Mouse (Mus musculus) erythroblast, adult 5-6 weeks (primary cell): ENCODE data around the gene Pcdh15. TPM values are rescaled to one million over a fixed set of nuclear protein-coding genes. Genes with fewer than 3 reads are reported as not detected.

Experiments used
- ATAC-seq: replicated peaks from 2 replicates; pipeline ENCODE4 v1.8.0; 2016; ENCODE audit warnings: moderate number of reproducible peaks, mild to moderate bottlenecking, moderate TSS enrichment, inconsistent platforms; ENCODE audit not compliant: poor library complexity, low FRiP score, severe bottlenecking
- total RNA-seq, 2 experiments: library from RNA; stranded (forward) in 1 of 2; stranded (reverse) in 1 of 2; fragments of 150-400 nt in 1 of 2; fragments of 200-764, 138-1000 nt in 1 of 2; gene quantifications; 2 replicates each; pipeline versions ENCODE4 v1.2.3 to v1.2.4; 2015 to 2017; ENCODE audit warnings: low replicate concordance in 2 of 2

Gene Pcdh15
- total RNA-seq, 2 experiments from 2014 or later, result 3.0 TPM; not detected in 1

DNA sequence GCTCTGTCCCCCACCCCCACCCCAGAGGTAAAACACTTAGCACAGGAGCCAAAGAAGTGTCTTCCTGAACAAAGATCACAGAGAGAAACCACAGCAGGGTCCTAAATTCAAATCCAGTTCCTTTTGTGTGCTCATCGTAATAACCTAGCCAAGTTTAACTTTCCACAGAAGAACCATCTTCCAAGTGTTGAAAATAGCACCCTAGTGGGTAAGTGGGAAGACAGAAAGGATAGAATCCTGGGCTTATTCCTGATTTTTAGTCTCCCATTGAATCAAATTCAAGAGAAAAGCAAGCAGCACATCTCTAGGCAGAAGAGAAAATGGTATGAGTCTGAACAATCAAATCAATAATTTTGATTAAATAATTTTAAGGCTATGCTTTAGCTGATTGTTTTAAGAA, 1315.8 kb downstream of the Pcdh15 start:
- ATAC-seq, result no peak

DNA sequence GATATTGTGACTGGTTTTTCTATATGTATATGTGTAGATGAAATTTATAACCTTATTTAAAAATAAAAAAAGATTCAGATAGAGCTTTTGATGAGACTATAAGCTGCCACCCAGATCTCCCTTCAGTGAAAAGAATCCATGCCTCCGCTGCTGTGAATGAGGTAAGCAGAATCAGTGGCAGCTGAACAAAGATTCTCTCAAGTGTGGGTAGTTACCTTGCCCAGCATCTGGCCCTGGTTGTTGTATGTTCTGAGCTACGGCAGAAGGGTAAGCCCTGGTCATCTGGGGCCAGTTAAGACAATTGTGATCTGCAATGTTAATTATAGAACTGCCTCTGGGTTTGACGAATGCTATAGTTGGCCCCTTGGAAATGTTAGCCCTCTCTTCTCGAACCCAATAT, 1316.2 kb downstream of the Pcdh15 start:
- no peak for ATAC-seq

DNA sequence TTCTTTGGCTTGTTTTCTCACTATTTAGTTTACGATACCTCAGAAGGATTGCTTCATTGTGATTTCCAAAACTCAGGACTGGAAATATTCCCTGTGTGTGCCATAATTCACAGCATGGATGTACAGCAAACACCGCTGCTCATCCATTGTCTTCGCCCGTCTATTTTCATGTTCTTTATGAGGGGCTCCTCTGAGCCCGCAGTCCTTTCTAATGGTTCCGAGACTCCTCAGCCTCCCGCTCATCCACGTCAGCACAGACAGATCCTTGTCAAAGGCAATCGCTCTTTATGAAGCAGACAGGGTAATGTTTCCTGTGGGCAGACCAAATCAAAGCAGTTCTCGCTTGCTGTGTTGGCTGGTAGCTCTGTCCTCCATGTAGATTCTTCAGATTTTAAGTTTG, 1316.8 kb downstream of the Pcdh15 start:
- ATAC-seq, result no peak

DNA sequence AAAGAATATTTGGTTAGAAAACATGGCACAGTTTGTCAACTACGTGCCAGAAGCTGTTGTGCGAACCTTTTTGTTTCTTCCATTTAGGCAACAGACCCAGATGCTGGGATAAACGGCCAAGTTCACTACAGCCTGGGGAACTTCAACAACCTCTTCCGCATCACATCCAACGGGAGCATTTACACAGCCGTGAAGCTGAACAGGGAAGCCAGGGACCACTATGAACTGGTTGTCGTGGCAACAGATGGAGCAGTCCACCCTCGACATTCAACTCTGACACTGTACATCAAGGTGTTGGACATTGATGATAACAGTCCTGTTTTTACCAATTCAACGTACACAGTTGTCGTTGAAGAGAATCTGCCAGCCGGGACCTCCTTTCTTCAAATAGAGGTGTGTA, 1350.9 kb downstream of the Pcdh15 start:
- ATAC-seq, result no peak

DNA sequence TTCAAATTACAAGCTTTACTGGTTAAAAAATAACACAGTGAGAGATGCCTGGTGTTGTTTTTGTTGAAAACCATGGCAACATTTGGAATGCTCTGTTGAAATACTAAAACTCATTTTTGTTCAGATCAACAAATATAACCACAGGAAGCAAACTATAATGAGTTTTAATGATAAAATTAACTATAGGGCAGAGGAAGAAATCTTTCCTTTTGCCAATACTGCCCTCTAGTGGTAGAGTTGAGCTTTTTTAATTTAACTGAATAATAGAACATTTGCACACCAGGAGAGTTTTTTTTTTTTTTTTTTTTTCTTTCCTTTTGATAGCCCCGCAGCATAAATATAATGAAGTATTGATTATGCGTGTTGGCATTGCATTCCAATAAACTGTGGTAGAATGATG, 1364.8 kb downstream of the Pcdh15 start:
- ATAC-seq, result no peak

DNA sequence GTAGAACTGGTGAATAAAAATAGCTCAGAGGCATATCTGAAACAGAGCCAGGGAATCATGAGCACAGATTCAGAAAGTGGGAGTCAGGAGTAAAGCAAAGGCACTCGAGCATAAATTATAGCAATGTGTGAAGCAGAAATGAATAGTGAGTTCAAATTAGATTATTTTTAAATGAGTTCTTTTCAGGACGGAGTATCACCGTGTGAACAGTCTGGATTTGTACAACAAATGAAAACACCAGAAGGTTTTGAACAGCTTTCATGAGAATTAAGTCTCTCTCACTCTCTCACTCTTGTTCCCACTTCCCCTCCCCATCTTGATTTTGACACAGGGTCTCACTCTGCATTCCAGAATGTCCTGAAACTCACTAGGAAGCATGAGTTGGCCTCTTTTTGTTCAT, 1381.6 kb downstream of the Pcdh15 start:
- ATAC-seq, result no peak

DNA sequence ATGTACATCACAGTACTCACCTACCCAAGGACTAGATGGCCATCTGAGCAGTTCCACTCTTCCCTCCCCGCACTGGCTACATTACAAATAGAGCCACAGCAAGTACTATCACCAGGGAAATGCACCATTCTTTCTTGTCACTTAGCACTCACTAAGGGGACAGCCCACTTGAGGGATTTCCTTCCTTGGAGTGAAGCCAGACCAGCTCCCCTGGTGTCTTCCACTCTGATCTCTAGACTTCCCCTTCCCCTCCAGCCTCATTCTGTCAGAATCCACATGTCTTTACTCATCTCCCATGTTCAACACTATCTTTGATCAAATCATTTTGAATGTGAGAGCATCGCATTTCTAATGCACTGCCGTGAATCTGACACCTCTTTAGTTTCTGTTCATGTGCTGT, 1413.2 kb downstream of the Pcdh15 start:
- ATAC-seq, result no peak

DNA sequence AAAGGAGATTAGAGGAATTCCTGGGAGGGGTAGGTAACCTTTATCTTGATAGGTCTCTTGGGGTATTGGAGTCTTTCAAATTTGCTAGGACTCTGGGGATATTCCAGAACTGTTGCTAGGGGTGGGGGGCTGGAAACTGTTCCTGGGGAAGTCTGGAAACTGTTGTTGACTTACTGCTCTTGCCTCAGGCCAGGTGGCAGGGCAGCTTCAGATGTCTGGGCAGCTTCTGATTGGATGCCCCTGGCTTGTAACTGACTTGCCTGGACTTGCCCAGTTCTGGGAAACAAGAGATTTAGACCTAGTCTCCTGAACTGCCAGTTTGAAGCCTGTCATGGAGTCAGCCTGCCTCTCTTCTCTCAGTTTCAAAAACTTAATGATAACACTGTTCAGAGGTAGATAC, 1414.6 kb downstream of the Pcdh15 start:
- no peak for ATAC-seq

DNA sequence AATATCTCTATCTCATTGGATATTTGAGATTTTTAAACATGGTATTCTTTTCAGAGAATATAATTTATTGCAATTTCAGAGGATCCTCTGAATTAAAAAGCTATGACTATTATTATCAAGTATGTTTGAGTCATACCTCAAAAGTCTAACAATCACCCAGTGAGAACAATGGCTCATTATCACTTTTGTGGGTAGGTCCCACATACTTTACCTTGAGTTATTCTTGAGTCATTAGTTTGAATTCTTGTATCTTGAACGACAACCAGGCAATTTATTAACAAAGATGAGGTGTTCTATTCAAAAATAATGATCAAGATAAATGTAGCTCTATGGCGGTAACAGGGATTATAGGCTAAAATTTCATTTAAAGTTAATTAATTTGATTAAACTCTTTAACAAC, 1439.2 kb downstream of the Pcdh15 start:
- ATAC-seq, result no peak

DNA sequence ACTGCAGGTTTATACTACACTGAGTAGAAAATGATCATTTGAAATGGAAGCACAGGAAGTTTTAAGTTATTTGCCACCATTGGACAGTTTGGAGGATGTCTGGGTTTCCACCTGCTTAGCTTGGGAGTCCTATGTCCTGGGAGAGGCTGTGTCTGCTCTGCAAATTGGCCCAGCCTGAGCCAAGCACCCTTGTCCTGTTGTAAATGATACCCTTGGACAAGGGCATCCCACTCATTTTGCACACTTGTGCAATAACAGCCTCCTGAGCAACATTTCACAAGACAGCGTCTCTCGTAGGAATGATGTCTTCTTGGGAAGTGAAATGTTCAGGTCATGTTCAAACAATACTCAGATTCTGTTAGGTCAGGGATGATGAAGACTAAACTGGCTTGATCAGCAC, 1456.2 kb downstream of the Pcdh15 start:
- ATAC-seq, result no peak

DNA sequence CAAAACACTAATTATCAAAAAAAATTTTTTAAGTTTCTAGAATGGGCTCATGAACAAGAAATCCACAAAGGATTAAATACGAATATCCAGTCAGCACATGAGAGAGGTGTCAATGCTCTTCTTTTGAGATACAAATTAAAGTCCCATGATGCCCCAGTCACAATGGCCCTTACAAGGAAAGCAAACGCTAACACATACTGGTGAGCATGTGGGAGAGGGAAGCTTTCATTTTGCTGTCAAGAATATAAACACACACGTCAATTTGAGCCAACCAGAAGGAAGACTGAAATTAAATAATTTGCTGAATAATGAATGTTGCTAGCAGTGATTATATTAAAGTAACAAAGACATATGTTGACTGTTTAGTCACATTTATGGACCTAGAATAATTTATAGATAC, 1470.5 kb downstream of the Pcdh15 start:
- ATAC-seq, result no peak

DNA sequence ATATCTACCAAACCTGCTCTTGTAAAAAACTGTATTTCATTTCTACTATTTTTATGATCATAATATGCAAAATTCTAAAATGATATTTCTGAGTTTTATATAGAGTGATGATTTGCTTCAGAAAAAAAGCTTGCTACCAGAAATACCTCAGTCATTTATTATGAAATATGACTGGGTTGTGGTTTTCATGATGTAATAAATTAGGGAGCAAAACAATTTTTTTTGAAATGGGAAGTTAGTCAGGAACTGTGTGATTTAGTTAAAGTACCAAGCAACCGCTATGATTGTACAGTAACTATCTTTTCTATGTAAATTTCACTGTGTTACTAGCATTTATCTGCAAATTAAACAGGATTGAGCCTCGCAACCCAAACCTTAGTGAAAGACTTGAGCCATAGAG, 1480.8 kb downstream of the Pcdh15 start:
- no peak for ATAC-seq

DNA sequence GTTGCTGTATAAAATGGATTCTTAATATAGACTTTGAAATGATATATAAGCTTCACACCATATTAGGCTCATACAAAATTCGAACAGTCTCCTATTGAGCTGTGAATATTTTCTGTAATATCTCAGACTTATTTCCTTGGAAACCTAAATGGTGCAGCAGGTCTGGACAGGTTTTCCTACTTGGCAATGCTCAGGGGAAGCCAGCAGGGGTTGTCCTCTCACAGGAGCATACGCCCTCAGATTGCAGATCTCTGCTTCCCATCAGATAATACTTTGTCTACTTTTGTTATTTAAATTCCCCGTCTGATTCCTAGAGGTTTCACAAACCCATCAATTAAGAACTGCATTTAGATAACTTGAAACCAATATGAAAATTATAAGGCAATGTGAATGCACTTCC, 1492.7 kb downstream of the Pcdh15 start:
- ATAC-seq, result no peak

DNA sequence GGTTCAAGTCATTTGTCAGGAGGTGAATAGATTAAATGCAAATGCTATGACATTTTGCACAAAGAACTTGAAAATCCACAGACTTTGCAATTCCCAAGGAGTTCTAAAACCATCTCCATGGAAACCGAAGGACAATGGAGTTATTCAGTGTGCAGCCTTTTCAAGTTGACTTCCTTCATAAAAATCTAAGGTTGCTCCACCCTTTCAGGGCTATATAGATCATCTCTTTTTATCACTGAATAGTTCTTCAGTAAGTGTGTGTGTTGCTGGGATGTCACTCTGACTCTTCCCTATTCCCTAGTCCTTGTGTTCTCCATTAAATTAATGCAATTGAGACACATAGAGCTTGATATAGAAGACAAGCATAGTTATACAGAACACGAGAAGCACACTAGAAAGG, 1508.5 kb downstream of the Pcdh15 start:
- no peak for ATAC-seq

DNA sequence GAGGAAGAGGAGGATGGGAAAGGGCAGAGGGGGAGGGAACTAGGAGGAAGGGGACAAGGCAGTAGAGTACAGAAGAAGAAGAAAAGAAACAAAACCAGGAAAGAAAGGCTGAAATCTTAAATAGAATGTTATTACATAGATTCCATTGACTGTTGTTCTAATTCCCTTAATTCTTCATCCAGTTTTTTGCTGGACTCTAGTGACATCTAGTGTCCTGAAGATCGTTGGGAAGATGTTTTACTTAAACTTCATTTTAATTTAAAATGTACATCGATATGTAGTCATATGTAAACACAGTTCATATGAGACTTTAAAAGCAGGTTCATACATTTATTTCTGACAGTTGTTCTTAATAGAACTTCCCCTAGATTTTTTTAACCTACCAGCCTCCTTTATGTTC, 1522.7 kb downstream of the Pcdh15 start:
- no peak for ATAC-seq

DNA sequence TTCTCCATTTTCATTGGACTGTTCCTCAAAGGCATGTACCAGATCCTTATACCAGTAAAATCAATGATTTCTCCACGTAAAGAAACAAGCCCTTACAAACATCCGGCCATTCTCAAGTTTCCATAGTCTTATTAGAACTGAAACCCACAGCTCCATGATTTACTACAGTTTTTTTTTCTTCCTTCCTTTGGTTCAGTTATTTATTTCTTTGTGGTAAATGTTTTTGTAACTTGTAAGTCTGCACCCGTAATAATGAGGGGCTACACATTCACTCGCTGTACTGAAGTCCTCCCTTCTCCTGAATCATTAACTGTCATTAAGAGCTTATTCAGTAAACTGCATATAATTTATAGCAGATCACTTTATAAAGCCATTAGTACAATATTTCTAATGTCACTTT, 1526.6 kb downstream of the Pcdh15 start:
- ATAC-seq, result no peak

DNA sequence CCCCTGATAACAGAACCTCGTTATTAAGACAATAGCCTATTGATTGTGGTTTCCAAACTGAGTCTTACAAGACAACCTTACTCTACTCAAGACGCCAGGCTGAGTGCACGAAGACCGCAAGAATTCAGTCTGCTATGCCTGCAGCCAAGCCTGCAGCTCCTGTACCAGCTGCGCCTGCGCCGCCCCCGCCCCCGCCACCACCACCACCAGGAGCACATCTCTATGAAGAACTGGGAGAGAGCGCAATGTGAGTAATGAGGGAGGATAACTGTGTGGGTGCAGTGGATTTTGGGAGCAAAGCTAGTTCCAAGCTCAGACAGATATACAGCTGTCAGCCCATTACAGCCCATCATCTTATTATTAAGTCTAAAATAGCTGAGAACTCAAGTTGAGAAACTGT, 1527.5 kb downstream of the Pcdh15 start:
- ATAC-seq, result no peak

DNA sequence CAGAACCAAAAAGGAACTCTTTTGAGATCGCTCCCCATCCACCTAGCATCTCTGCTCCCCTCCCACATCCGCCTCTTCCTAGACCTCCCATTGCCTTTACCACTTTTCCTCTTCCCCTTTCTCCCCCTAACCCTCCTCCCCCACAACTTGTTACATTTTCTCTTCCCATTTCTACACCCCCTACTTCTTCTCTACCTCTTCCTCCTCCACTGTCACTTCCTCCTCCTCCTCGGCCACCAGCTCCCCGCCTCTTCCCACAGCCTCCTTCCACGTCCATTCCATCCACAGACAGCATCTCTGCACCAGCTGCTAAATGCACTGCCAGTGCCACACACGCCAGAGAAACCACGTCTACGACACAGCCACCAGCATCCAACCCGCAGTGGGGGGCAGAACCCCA, 1532.2 kb downstream of the Pcdh15 start:
- no peak for ATAC-seq

DNA sequence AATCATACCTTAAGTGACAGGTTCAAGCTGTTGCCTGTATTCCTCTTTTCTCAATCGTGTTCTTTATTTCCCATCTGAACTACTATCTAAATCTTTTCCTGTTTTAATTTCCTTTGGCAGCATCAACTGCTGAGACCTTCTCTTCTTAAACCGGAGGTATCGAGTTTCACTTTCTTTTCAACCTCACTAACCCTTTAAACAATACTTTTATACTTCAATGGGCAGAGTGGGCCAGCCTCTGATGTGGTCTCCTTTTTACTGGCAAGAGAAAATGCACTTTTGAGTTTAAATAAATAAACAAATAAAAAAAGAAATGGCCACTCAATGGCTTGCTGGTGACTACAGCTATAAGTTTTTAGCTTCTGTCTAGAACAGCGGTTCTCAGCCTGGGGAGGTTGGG, 1537.9 kb downstream of the Pcdh15 start:
- no peak for ATAC-seq

DNA sequence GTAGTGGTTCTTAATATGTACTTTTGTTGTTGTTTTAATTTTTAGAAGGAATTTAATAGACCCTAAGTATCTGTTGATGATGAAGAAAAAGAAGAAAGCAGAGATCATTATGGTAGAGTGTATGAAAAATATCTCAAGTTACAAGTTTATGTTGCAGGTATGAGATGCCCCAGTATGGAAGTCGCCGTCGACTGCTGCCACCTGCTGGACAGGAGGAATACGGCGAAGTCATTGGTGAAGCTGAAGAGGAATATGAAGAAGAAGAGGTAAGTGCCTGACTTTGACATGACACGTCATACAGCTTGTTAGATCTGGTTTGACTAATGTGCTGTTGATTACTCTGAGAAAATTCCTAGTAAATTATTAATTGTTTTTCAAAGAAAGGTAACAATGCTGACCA, 1543.0 kb downstream of the Pcdh15 start:
- no peak for ATAC-seq

DNA sequence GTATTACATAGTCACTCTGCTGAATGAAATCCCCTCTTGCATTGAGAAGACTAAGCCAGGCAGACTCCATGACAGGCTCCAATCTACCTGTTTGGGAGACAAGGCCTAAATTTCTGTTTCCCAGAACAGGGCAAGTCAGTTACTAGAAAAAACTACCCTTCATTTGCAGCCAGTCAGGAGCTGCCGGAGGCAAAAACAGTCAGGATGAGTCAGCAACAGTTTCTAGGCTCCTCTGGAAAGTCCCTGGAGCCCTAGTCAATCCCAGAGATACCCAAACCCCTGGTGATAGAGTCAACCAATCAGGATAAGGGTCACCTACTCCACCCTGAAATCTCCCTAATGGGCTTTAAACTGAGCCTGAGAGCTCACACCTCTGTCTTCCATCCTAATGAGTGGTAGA, 1564.0 kb downstream of the Pcdh15 start:
- no peak for ATAC-seq

DNA sequence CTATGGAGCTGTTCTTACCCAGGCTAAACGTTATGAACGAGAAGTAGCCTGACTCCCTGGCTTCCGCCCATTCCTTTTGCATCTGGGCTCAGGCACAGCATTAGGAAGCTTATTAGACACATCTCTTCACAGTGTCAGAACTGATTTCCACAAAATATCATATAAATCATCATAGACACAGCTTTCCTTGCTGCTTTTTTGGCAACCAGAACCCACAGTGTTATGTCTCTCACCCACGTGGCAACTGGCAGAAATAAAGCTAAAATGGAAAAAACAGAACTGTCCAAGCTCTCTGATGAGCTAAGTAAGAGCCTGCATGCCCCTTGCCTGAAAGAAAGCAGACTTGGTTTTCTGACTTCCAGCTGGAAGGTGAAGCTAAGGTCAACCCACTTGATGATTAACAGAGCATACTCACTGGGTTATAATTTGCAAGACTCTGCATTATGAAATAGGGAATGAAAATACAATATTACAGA, 1580.9 kb downstream of the Pcdh15 start:
- ATAC-seq, result no peak

DNA sequence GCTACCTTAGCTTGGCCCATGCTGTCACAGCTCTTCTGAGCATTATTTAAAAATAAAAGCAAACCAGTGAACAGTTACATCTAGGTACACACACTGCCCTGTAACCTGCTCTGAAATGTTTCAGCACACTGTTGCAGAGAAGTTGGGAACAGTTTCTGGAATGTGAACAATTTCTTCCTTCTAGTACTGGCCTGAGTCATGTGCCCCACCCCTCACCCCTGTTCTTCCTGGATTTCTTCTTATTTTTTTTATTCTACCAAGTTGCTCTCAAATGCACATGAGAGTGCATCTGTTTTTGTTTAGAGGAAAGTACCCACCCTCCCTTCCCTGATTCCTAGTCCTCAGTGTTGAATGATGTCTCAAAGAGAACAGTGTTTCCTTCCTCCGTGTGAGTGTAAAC, 1581.4 kb downstream of the Pcdh15 start:
- ATAC-seq, result no peak
